Mouse (Mus musculus): ENCODE results near the gene Usp6nl. TPM values are rescaled to one million over a fixed set of nuclear protein-coding genes. Genes with fewer than 3 reads are reported as not detected.

The Usp6nl gene
- total RNA-seq, 4 experiments from 2014 or later = 5.1 to 6.8 (median 5.5) TPM

DNA sequence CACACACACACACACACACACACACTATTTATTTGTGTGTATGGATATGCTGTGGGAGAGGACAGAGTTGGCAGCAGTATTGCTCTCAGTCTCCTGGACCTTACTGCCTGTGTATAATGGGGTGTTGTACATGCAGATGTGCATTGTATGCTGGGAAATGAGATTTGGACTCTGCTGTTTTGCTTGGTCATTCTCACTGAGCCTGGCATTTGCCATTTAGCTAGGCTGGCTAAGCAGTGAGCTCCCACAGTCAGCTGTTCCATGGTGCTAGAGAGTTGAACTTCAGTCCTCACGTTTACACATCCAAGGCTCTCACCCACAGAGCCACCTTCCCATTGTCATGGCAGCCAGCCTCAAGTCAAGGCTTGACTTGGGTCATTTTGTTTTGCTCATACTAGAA, 90.2 kb downstream of the Usp6nl start:
- DNase-seq (ENCODE audit: low spot score) = no peak

DNA sequence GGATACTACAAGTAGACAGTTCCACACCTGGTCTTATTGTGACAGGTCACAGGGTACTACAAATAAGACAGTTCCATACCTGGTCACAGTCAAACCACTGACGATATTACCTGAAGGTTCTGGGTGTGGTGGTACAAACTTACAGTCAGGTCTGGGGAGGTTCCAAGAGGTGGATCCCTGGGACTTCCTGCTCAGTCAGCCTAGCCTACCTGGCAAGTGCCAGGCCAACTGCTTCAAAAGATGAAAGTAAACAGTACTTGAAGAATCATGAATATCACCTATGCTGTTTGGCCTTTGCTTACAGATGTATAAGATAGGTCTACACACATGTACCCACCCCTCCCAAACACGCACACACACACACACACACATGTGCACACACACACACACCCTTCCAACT, 91.3 kb downstream of the Usp6nl start:
- no peak for DNase-seq (ENCODE audit: low spot score)

DNA sequence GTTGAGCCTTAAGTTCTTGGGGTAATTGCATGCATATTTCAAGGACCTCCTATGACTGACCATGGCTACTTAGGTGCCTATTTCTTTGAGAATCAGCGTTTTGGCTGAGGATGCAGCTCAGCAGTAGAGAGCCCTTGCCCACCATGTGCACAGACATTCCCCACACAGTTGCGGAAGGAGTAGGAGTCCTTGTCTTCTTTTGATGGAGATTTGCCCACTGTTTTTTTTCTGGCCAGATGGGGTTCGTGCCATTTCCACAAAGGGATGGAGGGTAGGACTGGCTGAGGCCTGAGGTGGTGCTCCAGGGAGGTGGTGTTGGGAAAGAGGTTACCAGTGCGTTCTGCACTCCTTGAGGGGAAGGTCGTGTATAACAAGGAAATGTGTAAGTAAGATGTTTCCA, 91.9 kb downstream of the Usp6nl start:
- no peak for DNase-seq (ENCODE audit: low spot score)

DNA sequence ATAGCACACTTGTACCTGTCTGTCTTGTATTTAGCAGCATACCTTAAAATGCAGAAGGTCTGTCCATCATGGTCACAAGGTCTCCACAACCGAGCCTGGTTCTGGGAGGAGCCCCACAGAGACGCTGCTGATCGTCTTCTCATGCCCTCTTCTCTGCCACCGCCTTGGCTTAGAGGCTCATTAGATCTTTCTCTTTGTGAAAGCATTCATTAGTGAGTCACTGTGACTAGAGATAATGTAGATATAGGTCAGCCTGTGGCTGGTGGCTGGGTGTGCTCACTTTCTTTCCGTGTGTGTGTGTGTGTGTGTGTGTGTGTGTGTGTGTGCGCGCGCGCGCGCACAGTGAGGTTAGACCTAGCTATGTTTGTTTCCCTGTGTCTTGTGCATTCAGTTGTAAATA, 94.7 kb downstream of the Usp6nl start:
- no peak for DNase-seq (ENCODE audit: low spot score)

GRCm38 (mm10) chr2:6423661-6424550, 101.4 kb downstream of the Usp6nl start:
- no peak for DNase-seq (ENCODE audit: low spot score)

DNA sequence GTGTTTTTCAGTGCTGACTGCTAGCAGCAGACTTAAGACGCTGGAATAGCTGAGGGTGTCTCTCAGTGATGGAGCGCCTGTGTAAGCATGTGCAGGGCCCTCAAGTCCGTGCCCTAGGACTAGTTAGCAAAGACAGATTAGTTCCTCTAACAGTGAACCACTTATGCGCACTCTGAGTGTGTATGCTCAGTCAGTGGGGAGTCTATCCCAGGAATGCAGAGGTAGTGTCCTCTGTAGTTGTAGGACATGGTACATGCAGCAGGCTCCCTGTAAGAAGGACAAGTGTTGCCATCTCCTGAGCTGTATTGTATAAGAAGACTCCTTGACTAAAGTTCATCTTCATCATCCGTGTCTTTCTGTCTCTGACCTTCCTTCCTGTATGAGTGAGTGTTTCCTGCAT, 102.4 kb downstream of the Usp6nl start:
- DNase-seq (ENCODE audit: low spot score) = no peak

GRCm38 (mm10) chr2:6436085-6436950, 113.9 kb downstream of the Usp6nl start:
- DNase-seq (ENCODE audit: low spot score) = peak; percentile 45

DNA sequence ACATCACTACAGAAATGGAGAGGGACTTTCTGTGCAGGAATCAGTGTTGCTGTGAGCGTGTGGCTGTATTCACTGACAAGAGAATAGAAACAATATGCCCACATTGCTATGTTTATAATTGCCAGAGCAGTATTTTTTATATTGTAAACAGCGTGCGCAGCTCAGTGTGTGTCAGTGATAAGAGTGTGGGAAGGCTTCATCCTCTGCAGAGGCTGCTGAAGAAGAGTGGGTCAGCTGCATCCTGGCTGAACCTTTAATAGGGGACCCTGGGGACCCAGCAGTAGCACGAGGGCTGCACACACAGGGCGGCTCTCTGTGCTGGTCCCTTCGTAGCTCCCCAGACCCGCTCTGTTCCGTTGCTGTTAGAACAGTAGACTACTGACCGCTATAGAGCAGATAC, 119.2 kb downstream of the Usp6nl start:
- DNase-seq (ENCODE audit: low spot score) = no peak

DNA sequence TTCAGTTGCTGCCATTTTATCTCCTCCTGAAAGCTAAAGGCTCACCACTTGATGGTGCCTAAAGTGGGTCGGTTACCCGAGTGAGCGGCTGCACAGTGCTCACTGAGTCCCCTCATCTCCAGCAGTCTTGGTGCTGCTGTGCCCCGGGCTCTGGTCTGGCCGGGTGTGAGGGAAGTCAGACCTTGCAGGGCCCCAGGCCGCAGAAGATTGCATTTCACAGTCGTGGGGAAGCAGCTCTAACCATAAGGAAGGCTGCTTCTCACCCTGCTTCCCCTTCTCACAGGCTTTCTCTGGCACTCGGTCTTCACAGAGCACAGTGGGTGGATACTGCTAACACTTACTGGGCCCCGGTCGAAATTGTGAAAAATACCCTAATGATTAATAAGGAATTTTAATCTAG, 119.8 kb downstream of the Usp6nl start:
- no peak for DNase-seq (ENCODE audit: low spot score)

- no peak for DNase-seq (ENCODE audit: low spot score)
Measured at GRCm38 (mm10) chr2:6444015-6444414, 121.5 kb downstream of the Usp6nl start.

GRCm38 (mm10) chr2:6444723-6445169, 122.3 kb downstream of the Usp6nl start:
- no peak for DNase-seq (ENCODE audit: low spot score)

DNA sequence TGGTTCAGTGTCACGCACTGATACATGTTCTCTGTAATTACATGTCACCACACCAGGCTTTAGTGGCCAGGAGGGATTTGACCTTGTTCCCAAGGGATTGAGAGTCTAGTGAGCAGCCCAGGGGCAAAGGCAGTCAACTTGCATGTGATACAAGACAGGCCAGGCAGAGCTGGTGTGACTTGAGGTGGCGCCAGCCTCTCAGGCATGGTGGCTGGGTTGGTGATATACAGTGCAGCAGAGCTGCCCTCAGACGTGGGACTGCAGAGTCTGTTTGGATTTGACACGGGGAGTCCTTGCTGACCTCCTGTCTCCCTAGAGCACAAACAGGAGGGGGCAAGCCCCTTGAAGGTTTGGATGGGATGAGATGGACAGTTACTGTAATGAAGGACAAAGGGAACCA, 123.4 kb downstream of the Usp6nl start:
- no peak for DNase-seq (ENCODE audit: low spot score)

DNA sequence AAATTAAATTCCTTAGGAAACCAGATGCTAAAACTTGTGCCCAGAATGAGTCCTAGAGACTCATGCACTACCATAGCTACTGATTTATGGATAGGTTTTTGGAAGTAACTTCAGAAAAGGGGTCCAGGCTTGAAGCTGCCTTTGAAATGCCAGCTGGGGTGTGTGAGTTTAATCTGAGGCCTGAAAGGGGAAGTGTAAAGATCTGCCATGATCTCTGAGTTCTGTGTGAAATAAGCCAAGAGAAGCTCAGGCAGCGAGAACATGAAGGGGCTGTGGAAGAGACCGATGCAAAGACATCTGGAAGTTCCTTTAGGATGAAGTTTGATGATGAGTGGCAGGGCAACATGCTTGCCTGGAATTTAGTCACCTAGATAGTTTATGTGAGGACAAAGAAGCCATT, 126.4 kb downstream of the Usp6nl start:
- DNase-seq (ENCODE audit: low spot score) = no peak

- DNase-seq (ENCODE audit: low spot score) = no peak
Measured at GRCm38 (mm10) chr2:6449656-6450055, 127.2 kb downstream of the Usp6nl start.

DNA sequence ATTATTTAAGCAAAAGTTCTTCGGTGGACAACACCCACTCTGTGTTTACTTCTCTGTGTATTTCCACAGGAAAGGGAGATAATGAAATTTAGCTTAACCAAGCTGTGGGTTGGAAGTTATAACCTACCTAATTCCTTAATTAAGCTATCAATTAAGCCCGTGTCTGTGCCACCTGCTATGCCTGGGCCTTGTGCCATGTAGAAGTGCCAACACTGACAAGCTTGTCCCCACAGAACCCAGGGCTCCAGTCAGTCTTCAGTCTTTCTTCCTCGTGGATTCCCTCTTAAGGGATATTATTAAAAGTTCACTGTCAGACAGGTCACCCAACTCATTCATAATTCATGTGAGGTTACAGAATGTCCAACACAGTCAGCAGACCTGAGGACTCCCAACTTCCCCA, 128.1 kb downstream of the Usp6nl start:
- DNase-seq (ENCODE audit: low spot score) = no peak

DNA sequence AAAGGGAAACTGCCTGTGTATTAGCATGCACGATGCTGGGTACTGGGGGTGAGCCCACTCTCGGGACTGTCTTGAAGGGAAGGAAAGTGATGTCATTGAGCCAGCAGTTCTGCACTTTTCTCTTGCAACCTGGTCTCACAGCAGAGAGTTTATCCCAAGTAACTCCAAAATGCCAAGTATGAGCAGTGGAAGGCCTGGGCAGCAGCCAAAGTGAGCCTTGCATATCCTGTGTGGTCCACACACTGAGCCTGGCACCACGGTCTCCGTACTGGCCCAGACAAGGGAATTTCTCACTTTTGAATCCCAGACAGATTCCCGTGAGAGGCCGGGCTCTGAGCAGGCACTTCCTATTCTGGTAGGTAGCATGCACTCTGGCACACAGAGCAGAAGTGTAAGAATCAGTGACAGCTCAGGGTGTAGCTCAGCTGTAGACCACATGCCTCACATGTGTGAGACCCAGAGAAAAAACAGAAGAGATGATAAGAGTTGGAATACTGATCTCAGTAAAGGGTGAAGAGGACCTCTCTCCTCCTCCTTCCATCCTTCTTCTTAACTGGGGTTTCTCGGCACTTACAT, 132.6 kb downstream of the Usp6nl start:
- DNase-seq (ENCODE audit: low spot score) = no peak

- DNase-seq (ENCODE audit: low spot score) = no peak
Measured at GRCm38 (mm10) chr2:6459282-6460047, 137.0 kb downstream of the Usp6nl start.

DNA sequence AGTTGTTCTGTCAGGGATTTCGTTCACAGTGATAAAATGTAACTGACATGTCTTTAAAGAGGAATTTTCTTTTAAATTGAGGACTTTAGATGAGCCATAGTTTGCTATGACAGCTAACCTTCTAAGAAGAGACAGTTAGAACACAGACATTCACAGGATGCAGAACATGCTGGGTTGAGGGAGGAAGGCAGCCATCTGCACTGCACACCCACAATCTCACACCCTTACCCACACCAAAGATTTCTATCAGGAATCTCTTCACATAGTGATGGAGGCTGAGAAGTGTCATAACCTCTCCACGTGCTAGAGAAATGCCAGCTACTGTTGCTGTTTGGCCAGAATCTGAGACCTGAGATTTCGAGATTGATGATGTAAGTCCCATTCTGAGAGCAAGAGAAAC, 139.8 kb downstream of the Usp6nl start:
- no peak for DNase-seq (ENCODE audit: low spot score)

- peak; percentile 63 for DNase-seq (ENCODE audit: low spot score)
Measured at GRCm38 (mm10) chr2:6463772-6464661, 141.6 kb downstream of the Usp6nl start.

GRCm38 (mm10) chr2:6466396-6466795, 143.9 kb downstream of the Usp6nl start:
- DNase-seq (ENCODE audit: low spot score) = no peak
